Mouse (Mus musculus): ENCODE data around the gene Trpm3.

GRCm38 (mm10) chr19:22847696-22848095 lies 708.9 kb downstream of the Trpm3 start:
- TF ChIP-seq CTCF (IDR thresholded peaks at IDR 0.05; ENCODE audit: low read depth, low read length): no peak
- no peak for TF ChIP-seq POLR2A (IDR thresholded peaks at IDR 0.05; ENCODE audit: extremely low read depth, insufficient read depth, low read length)

All from liver, adult 2 months (tissue).